Mouse (Mus musculus): ENCODE measurements at regions not wholly inside any gene's neighbourhood (a gene's known extent, or its start where the extent isn't known, plus 50 kb on each side); places are given as distances from the start of the nearest gene placed in this dataset.
A peak's percentile ranks its signal among the peaks of the same experiment; 100 is the strongest.

GRCm38 (mm10) chr1:194330471-194330870 is 287.5 kb upstream of the Plxna2 start:
- DNase-seq, result no peak

- DNase-seq, result no peak
Observed at GRCm38 (mm10) chr1:194320320-194321036, 297.5 kb upstream of the Plxna2 start.

- no peak for DNase-seq
Observed at GRCm38 (mm10) chr1:194318351-194318750, 299.7 kb upstream of the Plxna2 start.

GRCm38 (mm10) chr1:194315593-194315992 is 302.4 kb upstream of the Plxna2 start:
- DNase-seq, result no peak

GRCm38 (mm10) chr1:194310373-194310772 is 307.6 kb upstream of the Plxna2 start:
- peak; percentile 58 for DNase-seq

- no peak for DNase-seq
Observed at GRCm38 (mm10) chr1:194308648-194309047, 309.4 kb upstream of the Plxna2 start.

- no peak for DNase-seq
Observed at GRCm38 (mm10) chr1:194303951-194304350, 314.1 kb upstream of the Plxna2 start.

GRCm38 (mm10) chr1:194302775-194303174 is 315.2 kb upstream of the Plxna2 start:
- DNase-seq, result no peak

GRCm38 (mm10) chr1:194281941-194282340 is 336.1 kb upstream of the Plxna2 start:
- no peak for DNase-seq

GRCm38 (mm10) chr1:194268028-194268427 is 350.0 kb upstream of the Plxna2 start:
- no peak for DNase-seq

GRCm38 (mm10) chr1:194262374-194262773 is 355.6 kb upstream of the Plxna2 start:
- no peak for DNase-seq

- DNase-seq, result no peak
Observed at GRCm38 (mm10) chr1:194259957-194260356, 358.1 kb upstream of the Plxna2 start.

GRCm38 (mm10) chr1:194244776-194245366 is 373.1 kb upstream of the Plxna2 start:
- DNase-seq, result no peak

- no peak for DNase-seq
Observed at GRCm38 (mm10) chr1:194241111-194241510, 376.9 kb upstream of the Plxna2 start.

- no peak for DNase-seq
Observed at GRCm38 (mm10) chr1:194231206-194231605, 386.8 kb upstream of the Plxna2 start.

GRCm38 (mm10) chr1:194226550-194227160 is 391.4 kb upstream of the Plxna2 start:
- no peak for DNase-seq

GRCm38 (mm10) chr1:194225786-194226185 is 392.2 kb upstream of the Plxna2 start:
- DNase-seq, result no peak

GRCm38 (mm10) chr1:194224046-194224445 is 394.0 kb upstream of the Plxna2 start:
- DNase-seq, result no peak

- no peak for DNase-seq
Observed at GRCm38 (mm10) chr1:194223610-194224009, 394.4 kb upstream of the Plxna2 start.

GRCm38 (mm10) chr1:194223015-194223414 is 395.0 kb upstream of the Plxna2 start:
- DNase-seq, result peak; percentile 17

- DNase-seq, result no peak
Observed at GRCm38 (mm10) chr1:194208034-194209000, 409.7 kb upstream of the Plxna2 start.

- no peak for DNase-seq
Observed at GRCm38 (mm10) chr1:194197516-194197915, 420.5 kb upstream of the Plxna2 start.

- DNase-seq, result no peak
Observed at GRCm38 (mm10) chr1:194182293-194182692, 435.7 kb upstream of the Plxna2 start.

All from cerebellum, adult 9-11 months (tissue).